Mouse (Mus musculus) myocyte (in vitro differentiated cells): ENCODE measurements at regions not wholly inside any gene's neighbourhood (a gene's known extent, or its start where the extent isn't known, plus 50 kb on each side); places are given as distances from the start of the nearest gene placed in this dataset.

Experiments
- POLR2A ChIP-seq: IDR thresholded peaks from one replicate; pipeline ENCODE4 v1.6.1; 2011; ENCODE audit warnings: low read depth, mild to moderate bottlenecking, control low read depth, moderate library complexity; ENCODE audit not compliant: insufficient read length
- SRF ChIP-seq: IDR thresholded peaks from one replicate; pipeline ENCODE4 v1.6.1; 2011; ENCODE audit warnings: low read depth; ENCODE audit not compliant: control insufficient read depth, insufficient read length
- USF1 ChIP-seq: IDR thresholded peaks from one replicate; pipeline ENCODE4 v1.6.1; 2011; ENCODE audit warnings: low read depth, mild to moderate bottlenecking, control low read depth, moderate library complexity

- TF ChIP-seq SRF (no peak), USF1 (no peak), POLR2A (no peak)
Measured at GRCm38 (mm10) chr12:71572833-71573446, 257.9 kb upstream of the Daam1 start.
